Mouse (Mus musculus): Measurements from ENCODE around the gene Actg2. TPM values are rescaled to one million over a fixed set of nuclear protein-coding genes. Genes with fewer than 3 reads are reported as not detected.

The Actg2 gene
- total and polyA plus RNA-seq, 3 experiments: 0.93 to 23.8 (median 2.3) TPM

DNA sequence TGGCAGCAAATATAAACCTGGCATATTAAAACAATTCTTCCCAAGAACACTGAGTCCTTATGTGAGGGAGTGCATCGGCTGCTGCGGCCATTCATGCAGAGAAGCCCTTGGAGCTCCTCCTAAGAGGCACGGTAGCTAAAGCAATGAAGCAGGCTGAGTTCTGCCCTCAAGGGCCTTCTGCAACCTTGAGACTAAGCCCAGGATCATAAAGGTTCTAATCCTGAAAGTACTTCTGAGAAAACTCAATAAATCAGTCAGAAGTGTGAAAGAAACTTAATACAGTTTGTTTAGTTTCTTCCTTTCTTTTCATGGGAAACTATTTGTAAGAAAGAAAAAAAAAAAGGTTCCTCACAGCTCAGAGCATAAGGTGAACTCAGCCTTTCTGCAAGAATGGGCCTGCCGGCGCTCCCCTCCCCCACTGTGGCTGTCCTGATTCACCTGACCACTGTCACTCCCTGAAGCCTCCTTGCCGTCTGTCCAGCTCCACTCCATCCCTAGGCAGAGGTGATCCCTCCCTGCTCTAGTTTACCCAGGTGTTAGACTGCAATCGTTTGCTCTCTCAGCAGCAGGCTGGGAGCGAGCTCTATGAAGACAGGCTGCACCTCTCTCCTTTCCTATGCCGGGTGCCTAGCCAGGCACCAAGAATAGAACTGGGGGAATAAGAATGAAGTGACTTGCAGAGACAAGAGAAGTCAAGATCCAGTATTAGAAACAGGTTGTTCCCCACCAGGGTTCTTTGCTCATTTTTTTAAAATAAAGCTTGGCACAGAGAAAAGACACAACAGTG lies 34.3 kb downstream of the Actg2 start:
- no peaks in the 10 kb centered on the region for H3K79me2 ChIP-seq (replicated peaks; ENCODE audit: control insufficient read depth, insufficient read depth, low read length)
- DNase-seq: no peak
- H3K27ac ChIP-seq: peak overlapping the region; percentile 48; the same call in 1 of the 2 replicates
- 63% methylated on average over 9 of the region's 9 CpGs for WGBS
- H3K36me3 ChIP-seq (ENCODE audit: control insufficient read depth, insufficient read depth, low read length): no peaks in the 10 kb centered on the region
- no peak overlapping the region for H3K4me3 ChIP-seq
- no peak for TF ChIP-seq EP300 (IDR thresholded peaks at IDR 0.05; ENCODE audit: insufficient read depth, low read depth, low read length)
- TF ChIP-seq CTCF (IDR thresholded peaks at IDR 0.05): no peak
- no peak for TF ChIP-seq POLR2A (IDR thresholded peaks at IDR 0.05; ENCODE audit: insufficient read depth, low read depth, low read length)
- H3K9ac ChIP-seq (ENCODE audit: low read depth, low read length): 0 out of 2 replicates have a peak overlapping the region, but pooled peaks have one; percentile 0
- H3K4me1 ChIP-seq (ENCODE audit: control insufficient read depth, insufficient read depth, low read length): peaks cover 14% of the 10 kb centered on the region
- no peaks in the 10 kb centered on the region for H3K27me3 ChIP-seq (ENCODE audit: control insufficient read depth, insufficient read depth, low read length)
- intact Hi-C loops (cut with DNase I): no loop called here

- Histone ChIP-seq H3K4me1 (ENCODE audit: control insufficient read depth, insufficient read depth, low read length) (peaks cover 14% of the 10 kb centered on the region), H3K27ac (no peak overlapping the region), H3K36me3 (ENCODE audit: control insufficient read depth, insufficient read depth, low read length) (no peaks in the 10 kb centered on the region), H3K9ac (ENCODE audit: low read depth, low read length) (no peak overlapping the region), H3K27me3 (ENCODE audit: control insufficient read depth, insufficient read depth, low read length) (no peaks in the 10 kb centered on the region), H3K4me3 (no peak overlapping the region), H3K79me2 (replicated peaks; ENCODE audit: control insufficient read depth, insufficient read depth, low read length) (no peaks in the 10 kb centered on the region)
- 61% methylated on average over 3 of the region's 3 CpGs for WGBS
- TF ChIP-seq POLR2A (IDR thresholded peaks at IDR 0.05; ENCODE audit: insufficient read depth, low read depth, low read length) (no peak), CTCF (IDR thresholded peaks at IDR 0.05) (peak; percentile 61)
- intact Hi-C loops (cut with DNase I): no loop called here
- no peak for DNase-seq
These were observed 35.6 kb downstream of the Actg2 start for GRCm38 (mm10) chr6:83500462-83500861.

DNA sequence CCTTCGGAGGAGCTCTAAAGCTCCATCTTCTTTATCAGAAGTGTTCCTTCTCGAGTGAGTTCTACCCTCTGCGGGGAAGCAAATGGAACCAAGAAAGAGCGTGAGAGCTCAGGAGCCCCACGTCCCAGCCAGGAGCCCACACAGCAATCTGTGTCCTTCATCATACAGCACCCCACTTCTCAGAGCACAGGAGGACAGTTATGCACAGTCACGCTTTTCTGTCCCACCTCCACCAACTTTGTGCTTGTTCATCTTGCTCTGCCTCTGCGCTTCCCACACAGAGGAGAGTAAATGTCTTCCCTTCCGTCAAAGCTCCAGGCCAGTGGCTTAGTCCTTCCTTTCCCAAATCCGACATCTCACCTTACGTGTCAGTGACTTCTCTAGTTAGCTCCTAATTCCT lies 37.0 kb downstream of the Actg2 start:
- peaks cover 12% of the 10 kb centered on the region for H3K4me1 ChIP-seq (ENCODE audit: control insufficient read depth, insufficient read depth, low read length)
- no peak overlapping the region for H3K27ac ChIP-seq
- H3K4me3 ChIP-seq: no peak overlapping the region
- TF ChIP-seq CTCF (IDR thresholded peaks at IDR 0.05) (no peak), EP300 (IDR thresholded peaks at IDR 0.05; ENCODE audit: insufficient read depth, low read depth, low read length) (no peak), POLR2A (IDR thresholded peaks at IDR 0.05; ENCODE audit: insufficient read depth, low read depth, low read length) (no peak)
- intact Hi-C loops (cut with DNase I): no loop called here
- 96% methylated on average over 10 of the region's 10 CpGs for WGBS
- H3K36me3 ChIP-seq (ENCODE audit: control insufficient read depth, insufficient read depth, low read length): no peaks in the 10 kb centered on the region
- H3K79me2 ChIP-seq (replicated peaks; ENCODE audit: control insufficient read depth, insufficient read depth, low read length): no peaks in the 10 kb centered on the region
- no peaks in the 10 kb centered on the region for H3K27me3 ChIP-seq (ENCODE audit: control insufficient read depth, insufficient read depth, low read length)
- no peak overlapping the region for H3K9ac ChIP-seq (ENCODE audit: low read depth, low read length)
- DNase-seq: no peak

- H3K9ac ChIP-seq (ENCODE audit: low read depth, low read length): peak overlapping the region; percentile 28; the same call in 1 of the 2 replicates
- peaks cover 4% of the 10 kb centered on the region; the same call in 1 of the 2 replicates for H3K4me1 ChIP-seq (ENCODE audit: control insufficient read depth, insufficient read depth, low read length)
- no peaks in the 10 kb centered on the region for H3K36me3 ChIP-seq (ENCODE audit: control insufficient read depth, insufficient read depth, low read length)
- peak in 1 of 2 experiments; percentile 59 for DNase-seq
- H3K79me2 ChIP-seq (replicated peaks; ENCODE audit: control insufficient read depth, insufficient read depth, low read length): no peaks in the 10 kb centered on the region
- intact Hi-C loops (cut with DNase I): no loop called here
- TF ChIP-seq POLR2A (IDR thresholded peaks at IDR 0.05; ENCODE audit: insufficient read depth, low read depth, low read length): no peak
- TF ChIP-seq EP300 (IDR thresholded peaks at IDR 0.05; ENCODE audit: insufficient read depth, low read depth, low read length): 0 out of 2 replicates have a peak, but pooled peaks have one; percentile 24
- TF ChIP-seq CTCF (IDR thresholded peaks at IDR 0.05): no peak
- H3K4me3 ChIP-seq: no peak overlapping the region
- peak overlapping the region; percentile 65 for H3K27ac ChIP-seq
- 36% methylated on average over 22 of the region's 22 CpGs for WGBS
- H3K27me3 ChIP-seq (ENCODE audit: control insufficient read depth, insufficient read depth, low read length): no peaks in the 10 kb centered on the region
These were observed 39.0 kb downstream of the Actg2 start for GRCm38 (mm10) chr6:83496753-83497710.

GRCm38 (mm10) chr6:83496009-83496752 lies 39.9 kb downstream of the Actg2 start:
- Histone ChIP-seq H3K9ac (ENCODE audit: low read depth, low read length) (no peak overlapping the region), H3K79me2 (replicated peaks; ENCODE audit: control insufficient read depth, insufficient read depth, low read length) (no peaks in the 10 kb centered on the region), H3K27me3 (ENCODE audit: control insufficient read depth, insufficient read depth, low read length) (no peaks in the 10 kb centered on the region), H3K4me3 (no peak overlapping the region), H3K27ac (peak overlapping the region; percentile 47), H3K36me3 (ENCODE audit: control insufficient read depth, insufficient read depth, low read length) (no peaks in the 10 kb centered on the region), H3K4me1 (ENCODE audit: control insufficient read depth, insufficient read depth, low read length) (peaks cover 2% of the 10 kb centered on the region; the same call in 1 of the 2 replicates)
- no peak for TF ChIP-seq CTCF (IDR thresholded peaks at IDR 0.05)
- peak; percentile 51; the same call in 1 of the 2 replicates for TF ChIP-seq EP300 (IDR thresholded peaks at IDR 0.05; ENCODE audit: insufficient read depth, low read depth, low read length)
- peak; percentile 60 to 73 for DNase-seq
- intact Hi-C loops (cut with DNase I): no loop called here
- 68% methylated on average over 9 of the region's 9 CpGs for WGBS

All from heart, adult 2 months (tissue).